Mouse (Mus musculus) CD4-positive helper T cell, adult 2 months (primary cell): Measurements from ENCODE around the gene Trpm3.
A peak's percentile ranks its signal among the peaks of the same experiment; 100 is the strongest.
"Not testable (repeated sequence)": the region's sequence is repeated elsewhere in the genome, so short reads cannot be mapped to it uniquely, and the experiment has no call there.

Experiments used
- DNase-seq: peaks from one replicate; pipeline ENCODE4 v3.0.0-alpha.2; 2012; ENCODE audit warnings: low read depth, missing footprints, low spot score

Trpm3 gene

DNA sequence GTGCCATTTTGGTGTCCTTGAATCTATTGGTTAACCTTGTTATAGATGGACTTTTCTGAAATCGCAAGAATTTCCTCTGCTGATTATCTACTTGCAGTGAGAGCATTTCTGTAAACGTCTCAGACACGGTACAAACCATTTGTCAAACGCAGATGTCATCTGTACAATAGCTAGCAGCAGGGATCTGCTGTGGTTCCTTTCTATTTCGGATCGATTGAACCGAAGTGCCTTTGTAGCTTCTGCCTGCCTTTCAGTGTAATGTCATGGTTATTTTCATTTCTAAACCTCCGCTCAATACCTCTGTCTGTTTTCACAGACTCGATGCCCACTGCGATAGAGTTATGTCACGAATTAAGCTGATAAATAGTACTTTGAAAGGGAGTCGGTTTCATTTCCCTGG is 708.9 kb downstream of the Trpm3 start:
- DNase-seq: no peak

DNA sequence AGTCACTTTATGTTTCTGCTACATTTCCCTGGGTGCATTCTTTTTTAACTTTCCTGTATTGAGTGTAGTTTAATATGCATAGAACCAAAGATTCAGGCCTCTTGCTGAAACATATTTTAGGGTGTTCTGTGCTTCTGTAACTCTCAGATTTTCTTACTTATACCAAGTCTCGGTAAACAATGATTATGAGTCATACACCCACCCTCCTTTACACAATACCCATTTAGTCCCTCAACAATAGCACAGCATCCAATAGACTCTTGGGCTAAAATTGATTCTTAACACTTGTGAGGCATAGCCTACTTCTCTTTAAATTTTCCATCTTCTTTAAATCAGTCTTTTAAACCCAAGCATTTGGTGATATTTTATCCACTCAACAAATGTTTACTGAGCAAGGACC is 709.4 kb downstream of the Trpm3 start:
- no peak for DNase-seq

DNA sequence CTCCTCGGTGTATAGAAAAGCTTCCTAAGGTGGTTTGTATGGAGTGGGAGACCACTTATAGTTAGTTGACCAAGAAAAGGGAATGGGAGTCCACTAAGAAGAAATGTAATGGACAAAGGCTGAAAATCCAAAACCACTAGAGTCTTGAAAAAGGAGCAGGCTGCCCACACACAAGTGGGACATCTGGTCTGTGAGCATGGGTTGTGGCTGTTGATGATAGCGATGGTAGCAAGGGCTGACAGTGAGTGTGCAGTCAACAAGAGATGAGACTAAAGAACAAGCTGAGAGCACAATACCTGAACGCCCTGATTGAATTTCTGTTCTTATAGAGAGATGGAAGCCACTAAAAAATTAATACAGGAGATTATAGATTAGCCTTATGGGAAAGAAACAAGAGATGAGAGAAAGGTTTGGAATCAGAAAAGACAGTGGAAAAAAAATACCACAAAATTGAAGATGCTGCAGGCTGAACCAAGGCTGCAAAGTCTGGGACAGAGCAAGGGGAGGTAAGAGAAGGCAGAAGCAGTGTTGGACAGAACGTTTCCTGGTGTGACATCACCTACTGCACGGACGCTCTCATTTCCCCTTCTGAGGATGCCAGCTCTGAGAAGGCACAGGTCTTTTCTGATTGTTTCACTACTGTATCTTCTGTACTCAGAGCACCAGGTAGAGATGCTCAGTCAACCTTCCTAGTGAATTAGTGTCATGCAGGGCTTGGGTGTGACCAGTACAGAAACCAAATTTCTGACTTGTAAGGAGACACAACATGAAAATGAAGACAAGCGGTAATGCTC is 710.1 kb downstream of the Trpm3 start:
- no peak for DNase-seq

DNA sequence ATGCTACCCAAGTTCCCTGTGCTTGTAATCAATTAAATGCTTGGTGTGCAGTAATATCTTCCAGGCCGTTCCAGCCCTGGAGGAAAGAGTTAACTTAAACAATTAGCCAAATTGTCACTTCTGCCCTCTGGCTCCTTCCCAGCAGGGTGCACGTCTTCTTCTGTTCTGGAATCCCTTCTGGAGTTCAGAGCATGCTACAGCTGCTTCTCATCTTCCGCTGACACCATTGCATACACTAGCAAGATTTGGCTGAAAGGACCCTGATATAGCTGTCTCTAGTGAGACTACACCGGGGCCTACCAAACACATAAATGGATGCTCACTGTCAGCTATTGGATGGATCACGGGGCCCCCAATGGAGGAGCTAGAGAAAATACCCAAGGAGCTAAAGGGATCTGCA is 712.6 kb downstream of the Trpm3 start:
- DNase-seq: not testable (repeated sequence)

DNA sequence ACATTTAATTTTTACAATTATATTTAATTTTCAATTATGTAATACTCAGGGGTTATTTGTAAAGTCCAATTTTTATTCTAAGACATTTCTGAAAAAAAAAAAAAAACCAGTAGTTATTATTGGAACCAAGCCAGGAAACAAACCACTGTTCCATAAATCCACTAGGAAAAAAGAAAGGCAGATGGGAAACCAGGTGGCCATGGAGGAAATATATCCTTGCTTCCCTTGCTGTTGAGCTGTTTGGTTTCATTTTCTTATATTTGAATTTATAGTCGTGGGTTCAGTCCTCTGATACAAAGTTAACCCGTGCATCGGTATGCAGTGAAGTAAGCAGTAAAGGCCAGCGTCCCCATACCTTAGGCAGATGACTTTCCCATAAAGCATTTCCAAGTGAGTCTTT is 720.8 kb downstream of the Trpm3 start:
- DNase-seq: no peak

DNA sequence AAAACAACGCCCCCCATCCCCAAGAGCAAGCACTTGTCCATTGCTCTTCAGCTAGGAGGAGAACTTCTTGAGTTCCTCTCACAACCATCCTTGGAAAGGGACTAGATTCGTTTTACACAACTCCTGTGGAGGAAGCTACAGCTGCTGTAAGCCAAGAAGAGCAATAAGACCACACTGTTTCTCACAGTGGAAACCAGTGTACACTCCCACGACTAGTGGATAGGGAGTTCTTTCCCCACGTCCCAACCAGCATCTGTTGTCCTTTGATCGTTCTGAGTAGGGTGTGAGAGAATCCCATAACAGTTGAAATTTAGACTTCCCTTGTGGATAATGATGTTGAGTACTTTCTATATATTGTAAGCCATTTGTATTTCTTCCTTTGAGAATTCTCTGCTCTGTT is 728.6 kb downstream of the Trpm3 start:
- no peak for DNase-seq

DNA sequence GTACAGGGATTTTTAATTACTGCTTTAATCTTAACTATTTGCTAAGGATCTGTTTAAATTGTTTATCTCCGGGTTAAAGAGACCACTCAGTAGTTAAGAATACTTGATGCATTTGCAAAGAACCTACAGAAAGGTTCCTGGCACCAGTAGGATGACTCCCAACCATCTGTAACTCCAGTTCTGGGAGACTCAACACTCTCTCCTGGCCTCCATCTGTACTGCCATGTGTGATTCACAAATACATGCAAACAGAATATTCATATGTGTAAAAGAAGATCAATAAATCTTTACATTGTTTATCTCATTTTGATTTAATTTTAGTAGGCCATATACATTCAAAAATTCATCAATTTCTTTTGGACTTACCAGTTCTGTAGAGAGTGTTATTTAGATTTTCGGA is 731.0 kb downstream of the Trpm3 start:
- DNase-seq: no peak

DNA sequence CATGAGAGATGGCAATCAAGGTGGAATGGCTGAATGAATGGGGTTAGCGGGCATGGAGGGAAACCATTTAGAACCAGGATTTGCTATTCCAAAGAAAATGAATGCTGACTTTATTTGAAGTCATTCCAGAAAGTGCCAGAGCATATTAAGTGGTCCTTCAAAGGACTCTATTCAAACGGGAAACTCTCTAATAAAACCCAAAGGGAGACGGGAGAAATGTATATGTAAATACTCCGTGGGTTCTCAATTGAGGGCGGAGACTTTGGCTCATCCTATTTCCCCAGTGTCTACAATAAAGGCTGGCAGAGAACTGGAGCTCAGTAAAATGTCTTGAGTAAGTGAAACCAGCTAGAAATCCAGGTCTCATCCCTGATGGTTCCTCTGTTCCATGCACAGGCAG is 733.6 kb downstream of the Trpm3 start:
- DNase-seq: no peak

DNA sequence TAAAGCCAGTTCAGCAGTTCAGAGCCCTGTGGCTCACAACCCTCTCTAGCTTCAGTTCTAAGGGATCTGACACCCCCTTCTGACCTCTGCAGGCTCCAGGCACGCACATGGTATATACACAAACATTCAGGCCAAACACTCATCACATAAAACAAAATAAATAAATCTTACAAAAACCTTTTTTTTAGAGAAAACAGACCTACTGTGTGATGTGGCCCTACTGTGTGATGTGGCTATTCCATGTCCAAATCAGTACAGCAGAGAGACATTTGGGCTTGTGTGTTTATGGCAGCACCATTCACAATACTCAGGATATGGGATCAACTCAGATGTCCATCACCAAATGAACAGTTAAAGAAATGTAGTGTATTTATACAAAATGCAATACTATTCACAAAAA is 741.4 kb downstream of the Trpm3 start:
- no peak for DNase-seq

DNA sequence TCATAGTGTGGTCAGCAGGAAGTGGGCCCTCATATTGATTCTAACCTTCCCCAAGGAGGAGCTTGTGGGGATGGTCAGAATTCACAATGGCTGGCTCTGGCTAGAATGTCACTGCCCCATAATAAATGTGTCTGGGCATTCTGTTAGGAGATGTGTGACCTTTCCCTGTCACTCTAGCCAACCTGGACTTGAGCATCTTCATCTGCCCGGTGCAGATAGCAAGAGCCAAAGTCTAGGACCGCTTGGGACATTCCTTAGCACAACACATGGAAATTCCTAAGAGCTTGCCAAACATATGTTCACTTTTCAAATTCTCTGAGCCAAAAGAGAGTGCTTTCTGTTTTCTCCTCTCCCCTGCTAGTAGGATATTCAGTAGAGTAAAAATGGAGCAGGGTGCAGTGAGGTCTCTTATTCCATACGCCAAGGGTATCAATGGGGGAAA is 743.8 kb downstream of the Trpm3 start:
- no peak for DNase-seq

DNA sequence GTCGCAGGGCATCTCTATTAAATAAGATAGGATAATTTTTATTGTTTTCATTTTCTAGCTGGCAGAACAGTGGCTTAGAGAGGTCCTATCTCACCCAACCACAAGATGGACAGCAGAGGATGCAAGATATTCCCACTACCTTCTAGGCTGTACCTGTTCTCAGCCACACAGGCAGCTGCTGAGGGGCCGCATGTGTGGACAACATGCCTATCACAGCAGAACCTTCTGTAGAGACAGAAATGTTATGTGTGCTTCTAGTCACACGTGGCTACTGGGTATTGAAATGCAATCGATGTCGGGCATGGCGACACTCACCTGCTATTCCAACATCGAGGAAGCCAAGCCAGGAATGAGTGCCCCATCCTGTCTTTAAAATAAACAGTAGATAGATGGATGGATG is 744.3 kb downstream of the Trpm3 start:
- no peak for DNase-seq

DNA sequence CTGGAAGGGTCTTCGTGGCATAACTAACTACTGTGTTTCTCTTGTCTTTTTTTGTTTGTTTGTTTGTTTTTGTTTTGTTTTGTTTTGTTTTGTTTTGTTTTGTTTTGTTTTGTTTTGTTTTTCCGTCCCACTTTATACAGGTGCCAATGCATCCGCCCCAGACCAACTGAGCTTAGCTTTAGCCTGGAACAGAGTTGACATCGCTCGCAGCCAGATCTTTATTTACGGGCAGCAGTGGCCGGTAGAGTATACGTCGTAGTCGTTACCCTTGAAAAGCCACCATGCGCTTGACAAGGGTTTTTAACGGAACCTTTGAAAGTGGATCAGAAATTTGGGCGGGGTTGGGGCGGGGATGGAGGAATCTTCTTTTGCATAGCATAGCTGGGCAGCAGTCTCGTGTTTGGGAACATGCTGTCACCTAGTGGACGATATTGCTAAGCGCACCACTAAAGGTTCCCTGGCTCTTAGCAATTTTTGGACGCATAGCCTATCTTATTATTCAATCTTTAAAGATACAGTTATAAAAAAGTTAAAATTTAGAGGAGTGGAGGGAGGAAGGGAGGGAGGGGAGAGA is 745.0 kb downstream of the Trpm3 start:
- DNase-seq: no peak

DNA sequence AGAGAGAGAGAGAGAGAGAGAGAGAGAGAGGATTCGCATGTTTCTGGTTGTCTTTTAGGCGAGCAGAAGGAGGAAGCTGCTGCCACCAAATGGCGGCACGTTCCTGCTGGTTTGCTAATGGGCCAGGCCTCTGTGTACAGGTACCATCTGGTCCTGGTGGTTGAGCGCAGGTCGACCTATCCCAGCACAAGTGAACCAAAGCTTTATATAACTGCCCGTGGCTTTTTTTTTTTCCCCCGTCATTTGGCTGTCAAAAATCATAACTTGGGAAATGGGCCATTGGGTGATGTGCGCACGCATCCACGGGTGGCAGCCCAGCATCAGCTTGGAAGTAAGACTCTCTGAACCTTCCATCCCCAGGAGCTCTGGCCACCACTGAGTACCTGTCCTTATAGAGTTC is 745.5 kb downstream of the Trpm3 start:
- DNase-seq: no peak

DNA sequence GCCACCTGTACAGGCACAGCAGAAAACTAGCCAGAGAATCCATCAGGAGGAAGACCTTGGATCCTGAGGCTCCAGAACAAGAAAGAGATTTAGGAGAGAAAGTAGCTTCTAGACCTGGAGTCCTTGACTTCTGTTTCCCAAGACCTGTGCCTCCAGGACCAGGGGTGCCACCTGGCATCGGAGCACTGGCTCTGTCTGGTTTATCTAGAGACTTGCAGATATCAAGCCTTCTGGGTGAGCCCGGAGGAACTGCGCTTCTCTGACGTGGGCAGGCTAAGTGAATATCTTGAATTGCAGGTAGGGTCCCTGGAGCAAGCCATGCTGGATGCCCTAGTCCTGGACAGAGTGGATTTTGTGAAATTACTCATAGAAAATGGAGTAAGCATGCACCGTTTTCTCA is 746.2 kb downstream of the Trpm3 start:
- no peak for DNase-seq

DNA sequence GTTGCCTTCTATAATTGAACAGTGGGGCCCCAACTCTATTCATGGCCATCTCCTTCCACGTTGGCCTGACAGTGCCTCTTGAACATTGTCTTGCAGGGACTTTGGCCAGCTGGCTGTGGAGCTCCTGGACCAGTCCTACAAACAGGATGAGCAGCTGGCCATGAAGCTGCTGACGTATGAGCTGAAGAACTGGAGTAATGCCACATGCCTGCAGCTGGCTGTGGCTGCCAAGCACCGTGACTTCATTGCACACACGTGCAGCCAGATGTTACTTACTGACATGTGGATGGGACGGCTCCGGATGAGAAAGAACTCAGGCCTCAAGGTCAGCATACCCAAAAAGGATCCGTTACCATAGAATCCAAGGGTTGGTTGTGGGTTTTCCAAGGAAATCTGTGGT is 763.0 kb downstream of the Trpm3 start:
- no peak for DNase-seq

DNA sequence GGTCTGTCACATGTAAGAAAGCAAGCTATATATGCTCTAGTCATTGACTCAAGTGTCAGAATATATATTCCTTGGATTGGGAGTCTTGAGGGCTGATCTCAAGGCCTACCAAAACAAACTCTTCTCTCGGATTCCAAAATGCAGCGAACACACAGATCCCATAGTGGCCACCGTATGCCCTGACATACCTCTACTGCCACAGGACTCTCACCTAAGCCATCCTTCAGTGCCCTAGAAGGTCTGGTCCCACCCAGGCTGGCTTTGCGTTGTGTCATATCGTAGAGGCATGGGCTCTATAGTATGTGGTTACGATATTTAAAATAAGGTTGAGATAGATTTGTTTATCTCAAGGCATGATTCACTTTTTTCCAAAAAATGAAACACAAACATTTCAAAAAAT is 763.5 kb downstream of the Trpm3 start:
- DNase-seq: no peak

DNA sequence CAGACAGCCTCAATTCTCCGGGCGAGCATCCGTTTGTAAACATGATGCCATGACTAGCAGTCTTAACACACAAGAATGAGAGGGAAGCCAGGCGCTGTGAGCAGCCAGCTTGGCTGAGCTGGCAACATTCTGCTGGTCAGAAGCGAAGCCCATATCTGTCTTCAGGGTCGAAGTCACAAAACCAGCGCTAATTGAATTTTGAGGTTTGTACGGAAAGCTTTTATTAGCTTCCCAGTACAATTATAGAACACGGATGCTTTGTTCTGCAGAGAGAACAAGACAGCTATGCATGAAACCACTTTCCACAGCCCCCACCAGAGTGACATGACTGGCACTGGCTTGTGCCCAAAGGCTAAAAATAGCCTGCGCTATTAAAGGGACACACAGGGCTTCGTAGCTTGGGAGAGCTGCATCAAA is 766.2 kb downstream of the Trpm3 start:
- no peak for DNase-seq

DNA sequence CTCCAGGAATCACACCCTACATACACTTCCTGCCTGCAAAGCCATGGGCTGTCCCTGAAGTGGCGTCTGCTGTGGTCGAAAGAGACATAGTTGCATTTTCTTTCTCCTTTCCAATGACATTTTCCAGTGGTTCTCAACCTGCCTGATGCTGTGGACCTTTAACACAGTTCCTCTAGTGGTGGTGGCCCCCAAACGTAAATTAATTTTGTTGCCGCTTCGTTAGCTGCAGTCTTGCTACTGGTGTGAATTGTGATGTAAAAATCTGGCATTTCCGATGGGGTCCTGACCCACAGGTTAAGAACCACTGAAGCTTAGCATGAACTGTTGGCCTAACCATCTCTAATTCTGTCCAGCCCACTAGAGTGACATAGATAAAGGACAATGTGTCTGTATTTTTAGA is 771.8 kb downstream of the Trpm3 start:
- no peak for DNase-seq

DNA sequence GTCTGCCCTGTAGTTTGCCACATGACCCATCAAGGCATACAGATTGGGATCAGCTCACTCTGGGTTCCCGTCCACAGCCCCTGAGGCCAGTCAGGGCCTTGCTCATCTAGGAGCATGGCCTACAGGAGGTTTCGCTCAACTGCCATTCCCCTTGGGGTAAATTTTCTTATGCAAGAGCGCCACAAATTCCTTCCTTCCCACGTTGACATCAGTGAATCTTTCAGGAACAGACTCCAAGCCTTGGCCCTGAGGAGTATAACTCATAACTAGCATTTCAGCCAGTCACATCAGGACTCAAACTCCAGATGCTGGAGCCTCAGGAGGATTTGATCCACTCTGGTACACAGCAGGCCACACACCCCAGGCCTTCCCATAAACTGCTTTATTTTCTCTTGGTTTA is 774.1 kb downstream of the Trpm3 start:
- no peak for DNase-seq

DNA sequence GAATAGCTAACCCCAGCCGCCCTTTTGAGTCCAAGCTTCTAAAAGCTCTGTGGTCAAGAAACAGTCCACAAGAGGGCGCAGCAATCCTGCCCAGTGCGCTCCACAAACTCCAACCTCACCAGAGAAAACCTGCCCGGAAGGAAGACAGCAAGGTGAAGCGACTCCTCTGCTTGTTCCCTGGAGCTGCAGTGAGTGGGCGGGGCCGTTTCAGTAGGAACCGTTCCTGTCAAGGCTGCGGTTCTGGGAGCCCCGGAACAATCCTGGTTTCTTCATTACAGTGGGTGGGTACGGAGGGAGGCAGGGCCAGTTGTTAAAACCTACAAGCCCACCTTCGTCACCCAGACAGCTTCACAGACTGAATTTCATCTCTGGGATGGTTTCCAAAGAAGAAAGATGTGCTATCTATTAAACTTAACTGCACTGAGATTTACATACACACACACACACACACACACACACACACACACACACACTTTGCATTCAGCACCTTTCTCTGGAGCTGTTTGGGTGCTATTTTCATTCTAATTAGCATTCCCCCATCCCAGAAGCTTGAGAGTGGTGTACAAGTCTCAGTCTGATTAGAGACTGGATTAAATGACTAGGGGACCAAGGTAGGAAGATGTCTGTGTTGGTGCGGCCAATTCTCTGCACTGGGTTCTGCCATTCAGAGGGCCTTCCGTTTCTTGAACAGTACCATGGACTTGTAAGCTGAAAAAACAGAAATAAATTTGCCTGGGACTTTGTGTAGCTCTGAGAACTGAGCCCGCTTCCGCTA is 777.2 kb downstream of the Trpm3 start:
- peak; percentile 47 for DNase-seq

DNA sequence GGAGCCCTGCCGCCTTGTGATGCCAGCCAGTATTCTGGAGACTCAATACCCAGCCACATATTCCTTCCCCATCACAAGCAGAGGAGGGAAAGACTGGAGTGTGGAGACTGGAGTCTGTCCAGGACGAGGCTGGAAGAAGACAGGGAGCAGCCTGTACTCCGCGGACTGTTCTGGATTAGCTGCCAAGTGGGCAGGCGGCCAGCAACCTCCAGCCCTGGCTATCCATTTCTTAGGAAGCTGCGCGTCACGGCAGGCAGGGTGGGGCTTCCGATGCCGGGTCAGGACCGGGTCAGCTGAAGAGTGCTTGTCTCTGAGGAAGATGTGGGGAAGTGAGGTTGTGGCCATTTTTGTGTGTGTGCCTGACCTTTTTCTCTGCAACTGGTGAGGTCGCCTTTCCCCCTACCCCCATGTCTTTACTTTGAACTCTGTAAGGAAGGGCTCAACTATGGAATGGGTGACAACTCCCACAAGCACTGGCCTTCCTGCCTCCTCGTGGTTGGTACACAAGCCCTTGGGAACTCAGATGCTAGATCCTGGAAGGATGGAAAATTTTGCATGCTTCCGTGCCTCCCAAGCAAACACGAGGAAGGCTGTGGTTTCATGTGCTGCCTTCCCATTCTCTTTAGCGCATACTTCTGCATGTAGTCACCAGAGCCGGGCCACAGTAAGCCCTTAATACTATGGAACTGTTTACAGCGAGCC is 777.9 kb downstream of the Trpm3 start:
- no peak for DNase-seq

DNA sequence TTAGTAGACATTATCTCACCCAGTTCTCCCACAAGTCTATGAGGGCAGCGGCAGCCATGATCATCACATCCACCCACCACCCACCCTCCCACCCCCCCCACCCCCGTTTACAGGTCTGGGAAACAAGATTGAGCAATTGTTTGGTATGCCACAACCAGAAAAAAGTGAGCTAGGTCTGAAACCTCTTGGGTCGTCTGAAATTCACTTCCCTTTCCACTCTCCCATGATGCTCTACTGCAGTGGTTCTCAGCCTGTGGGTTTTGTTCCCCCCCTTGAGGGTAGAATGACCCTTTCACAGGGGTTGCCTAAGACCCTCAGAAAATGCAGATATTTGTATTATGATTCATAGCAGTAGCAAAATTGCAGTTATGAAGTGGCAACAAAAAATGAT is 778.5 kb downstream of the Trpm3 start:
- no peak for DNase-seq
